Mouse (Mus musculus) embryonic facial prominence, embryonic 11.5 days (tissue): ENCODE measurements around the gene Fbxl16. TPM values are rescaled to one million over a fixed set of nuclear protein-coding genes. Genes with fewer than 3 reads are reported as not detected.
A peak's percentile ranks its signal among the peaks of the same experiment; 100 is the strongest.

Experiments used
- ATAC-seq: fragments of 200-750 bp; cut with Nextera tagmentation; replicated peaks from 2 replicates; pipeline ENCODE4 v1.8.0; 2017; ENCODE audit warnings: low read depth; ENCODE audit not compliant: insufficient number of reproducible peaks, low FRiP score, low TSS enrichment
- DNase-seq: peaks from one replicate; pipeline ENCODE4 v3.0.0-alpha.2; 2015; ENCODE audit warnings: low spot score
- H3K27ac ChIP-seq: fragments of 300-500 bp; sonication (generic); replicated peaks from 2 replicates; pipeline ENCODE4 v1.5.1; 2014; ENCODE audit warnings: mild to moderate bottlenecking, low read depth, low read length, control low read depth
- H3K27me3 ChIP-seq: fragments of 300-500 bp; sonication (generic); 2 replicates; pipeline ENCODE4 v1.6.1; 2014; ENCODE audit warnings: mild to moderate bottlenecking, low read length, moderate library complexity, mixed read lengths; ENCODE audit not compliant: control insufficient read depth, insufficient read depth
- H3K36me3 ChIP-seq: fragments of 300-500 bp; sonication (generic); replicated peaks from 2 replicates; pipeline ENCODE4 v1.6.1; 2014; ENCODE audit warnings: low read depth, mild to moderate bottlenecking, low read length, moderate library complexity, mixed read lengths; ENCODE audit not compliant: control insufficient read depth, insufficient read depth
- H3K4me1 ChIP-seq: fragments of 300-500 bp; sonication (generic); 2 replicates; pipeline ENCODE4 v1.6.1; 2014; ENCODE audit warnings: low read length, mixed read lengths; ENCODE audit not compliant: control insufficient read depth, insufficient read depth
- H3K4me2 ChIP-seq: fragments of 300-500 bp; sonication (generic); 2 replicates; pipeline ENCODE4 v1.6.1; 2014; ENCODE audit warnings: low read depth, mild to moderate bottlenecking, control low read depth, low read length, moderate library complexity
- H3K4me3 ChIP-seq: fragments of 300-500 bp; sonication (generic); 2 replicates; pipeline ENCODE4 v1.5.1; 2014; ENCODE audit warnings: low read depth, low read length, control low read depth
- H3K9ac ChIP-seq: fragments of 300-500 bp; sonication (generic); replicated peaks from 2 replicates; pipeline ENCODE4 v1.6.1; 2014; ENCODE audit warnings: mild to moderate bottlenecking, control low read depth, low read length
- H3K9me3 ChIP-seq: fragments of 300-500 bp; sonication (generic); replicated peaks from 2 replicates; pipeline ENCODE4 v1.6.1; 2016; ENCODE audit warnings: mild to moderate bottlenecking, low read length, inconsistent platforms, mixed read lengths; ENCODE audit not compliant: control insufficient read depth
- WGBS: fragments of 180-500 bp; shearing (Covaris S2); extraction: QIAGEN DNeasy Blood & Tissue Kit; methylation state at CpG from one replicate; pipeline ENCODE4 v1.1.7; 2014; 5-methylcytosine and 5-hydroxymethylcytosine counted together
- polyA plus RNA-seq: library from polyadenylated mRNA; unstranded; fragments of >200 nt; fragmentation: Nextera tagmentation; extraction: Ambion mirVana; gene quantifications from 2 replicates; pipeline ENCODE4 v1.2.1, GENCODE M21; 2014

Gene Fbxl16
- polyA plus RNA-seq, 1 experiment from 2014 or later, result 3.9 TPM

DNA sequence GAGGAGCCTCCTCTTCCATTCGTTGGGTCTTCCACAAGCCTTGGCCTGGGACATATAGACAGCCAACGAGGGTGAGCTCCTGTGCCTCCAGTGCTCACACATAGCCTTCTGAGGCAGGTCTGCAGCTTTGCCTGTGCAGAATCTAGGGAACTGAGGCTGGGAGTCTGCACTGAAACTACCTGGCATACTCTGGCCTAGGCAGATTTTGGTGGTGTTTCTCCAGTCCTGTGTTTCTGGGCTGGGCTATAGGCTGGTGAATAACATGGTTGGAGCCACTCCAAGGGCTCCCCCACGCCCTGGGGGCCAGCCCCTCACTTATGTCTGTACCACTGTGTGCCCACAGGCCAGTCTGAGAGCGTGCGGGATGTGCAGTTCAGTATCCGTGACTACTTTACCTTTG is 16.4 kb downstream of the Fbxl16 start:
- no peaks in the 10 kb centered on the region; the same call in none of the 2 replicates for H3K36me3 ChIP-seq
- H3K27me3 ChIP-seq, result peaks cover under 1% of the 10 kb centered on the region; the same call in 1 of the 2 replicates
- H3K27ac ChIP-seq, result no peak overlapping the region
- DNase-seq, result no peak
- no peak overlapping the region for H3K4me2 ChIP-seq
- H3K9ac ChIP-seq, result no peak overlapping the region
- H3K4me1 ChIP-seq, result peaks cover 13% of the 10 kb centered on the region
- no peaks in the 10 kb centered on the region for H3K9me3 ChIP-seq
- 90% methylated on average over 6 of the region's 6 CpGs for WGBS
- no peak for ATAC-seq
- H3K4me3 ChIP-seq, result no peak overlapping the region

DNA sequence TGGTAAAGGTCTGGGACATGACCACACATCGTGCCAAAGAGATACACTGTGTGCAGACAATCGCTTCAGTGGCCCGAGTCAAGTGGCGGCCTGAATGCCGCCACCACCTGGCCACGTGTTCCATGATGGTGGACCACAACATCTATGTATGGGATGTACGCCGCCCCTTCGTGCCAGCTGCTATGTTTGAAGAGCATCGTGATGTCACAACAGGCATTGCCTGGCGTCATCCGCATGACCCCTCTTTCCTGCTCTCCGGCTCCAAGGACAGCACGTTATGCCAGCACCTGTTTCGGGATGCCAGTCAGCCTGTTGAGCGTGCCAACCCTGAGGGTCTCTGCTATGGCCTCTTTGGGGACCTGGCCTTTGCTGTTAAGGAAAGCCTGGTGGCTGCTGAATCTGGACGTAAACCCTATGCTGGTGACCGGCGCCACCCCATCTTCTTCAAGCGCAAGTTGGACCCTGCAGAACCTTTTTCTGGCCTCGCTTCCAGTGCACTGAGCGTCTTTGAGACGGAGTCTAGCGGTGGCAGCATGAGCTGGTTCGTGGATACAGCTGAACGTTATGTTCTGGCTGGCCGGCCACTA is 17.2 kb downstream of the Fbxl16 start:
- no peak for ATAC-seq
- peaks cover 13% of the 10 kb centered on the region for H3K4me1 ChIP-seq

DNA sequence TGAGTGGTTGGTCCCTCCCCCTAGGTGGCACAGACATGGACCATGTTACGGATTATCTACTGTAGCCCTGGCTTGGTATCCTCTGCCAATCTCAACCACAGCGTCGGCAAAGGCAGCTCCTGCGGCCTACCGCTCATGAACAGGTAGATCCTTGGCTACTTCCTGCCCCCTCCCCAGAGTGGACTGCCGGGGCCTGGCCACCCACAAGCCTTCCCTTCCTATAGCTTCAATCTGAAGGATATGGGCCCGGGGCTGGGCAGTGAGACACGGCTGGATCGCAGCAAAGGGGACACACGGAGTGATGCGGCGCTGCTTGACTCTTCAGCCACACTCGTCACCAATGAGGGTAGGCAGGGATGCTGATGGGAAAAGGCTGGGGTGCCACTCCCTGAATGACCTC is 18.1 kb downstream of the Fbxl16 start:
- Histone ChIP-seq H3K9ac (no peak overlapping the region), H3K4me2 (no peak overlapping the region), H3K36me3 (no peaks in the 10 kb centered on the region; the same call in none of the 2 replicates), H3K4me3 (no peak overlapping the region), H3K27ac (no peak overlapping the region), H3K27me3 (no peaks in the 10 kb centered on the region), H3K9me3 (no peaks in the 10 kb centered on the region), H3K4me1 (peaks cover 18% of the 10 kb centered on the region)
- 95% methylated on average over 13 of the region's 13 CpGs for WGBS
- ATAC-seq (no peak), DNase-seq (no peak)

More for the DNA sequence above, 17.2 kb downstream of the Fbxl16 start:
- no peaks in the 10 kb centered on the region for H3K27me3 ChIP-seq
- WGBS, result 96% methylated on average over 27 of the region's 27 CpGs
- no peak overlapping the region for H3K27ac ChIP-seq
- no peak overlapping the region for H3K9ac ChIP-seq
- H3K9me3 ChIP-seq, result no peaks in the 10 kb centered on the region
- no peak for DNase-seq
- no peaks in the 10 kb centered on the region; the same call in none of the 2 replicates for H3K36me3 ChIP-seq
- no peak overlapping the region for H3K4me3 ChIP-seq
- H3K4me2 ChIP-seq, result no peak overlapping the region

DNA sequence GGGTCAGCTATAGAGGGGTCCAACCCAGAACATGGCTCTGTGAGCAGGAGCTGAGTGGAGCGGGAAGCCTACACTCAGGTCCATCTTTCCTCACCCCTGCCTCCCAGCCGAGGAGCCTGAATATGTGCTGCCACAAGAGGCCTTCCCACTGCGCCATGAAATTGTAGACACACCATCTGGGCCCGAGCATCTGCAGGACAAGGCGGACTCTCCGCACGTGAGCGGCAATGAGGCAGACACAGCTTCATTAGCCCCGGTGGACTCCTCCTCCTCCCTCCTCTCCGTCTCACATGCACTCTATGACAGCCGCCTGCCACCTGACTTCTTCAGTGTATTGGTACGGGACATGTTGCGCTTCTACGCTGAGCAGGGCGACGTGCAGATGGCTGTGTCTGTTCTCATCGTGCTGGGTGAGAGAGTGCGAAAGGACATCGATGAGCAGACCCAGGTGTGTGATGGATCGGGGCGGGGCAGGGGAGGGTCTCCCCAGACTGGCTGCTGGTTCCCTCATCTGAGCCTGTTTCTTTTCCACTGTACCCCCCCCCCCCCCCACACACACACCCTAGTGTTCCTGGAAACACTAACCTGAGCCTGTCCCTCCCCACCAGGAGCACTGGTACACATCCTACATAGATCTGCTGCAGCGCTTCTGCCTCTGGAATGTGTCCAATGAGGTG is 18.8 kb downstream of the Fbxl16 start:
- Histone ChIP-seq H3K9me3 (no peaks in the 10 kb centered on the region), H3K36me3 (no peaks in the 10 kb centered on the region; the same call in none of the 2 replicates), H3K9ac (no peak overlapping the region), H3K4me2 (no peak overlapping the region), H3K4me1 (peaks cover 18% of the 10 kb centered on the region), H3K27me3 (no peaks in the 10 kb centered on the region), H3K4me3 (no peak overlapping the region), H3K27ac (no peak overlapping the region)
- WGBS, result 95% methylated on average over 22 of the region's 22 CpGs
- DNase-seq (no peak), ATAC-seq (no peak)

DNA sequence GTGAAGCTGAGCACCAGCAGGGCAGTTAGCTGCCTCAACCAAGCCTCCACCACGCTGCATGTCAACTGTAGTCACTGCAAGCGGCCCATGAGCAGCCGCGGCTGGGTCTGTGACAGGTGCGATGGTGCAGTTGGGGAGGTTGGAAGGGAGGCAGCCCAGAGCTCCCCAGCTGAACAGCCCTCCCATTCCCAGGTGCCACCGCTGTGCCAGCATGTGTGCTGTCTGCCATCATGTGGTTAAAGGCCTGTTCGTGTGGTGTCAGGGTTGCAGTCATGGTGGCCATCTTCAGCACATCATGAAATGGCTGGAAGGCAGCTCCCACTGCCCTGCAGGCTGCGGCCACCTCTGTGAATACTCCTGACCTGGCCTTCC is 19.3 kb downstream of the Fbxl16 start:
- Histone ChIP-seq H3K4me1 (peaks cover 18% of the 10 kb centered on the region), H3K9me3 (no peaks in the 10 kb centered on the region), H3K4me3 (no peak overlapping the region), H3K4me2 (peak overlapping the region; percentile 42), H3K27ac (no peak overlapping the region), H3K36me3 (no peaks in the 10 kb centered on the region; the same call in none of the 2 replicates), H3K27me3 (no peaks in the 10 kb centered on the region), H3K9ac (peak overlapping the region; percentile 80; the same call in 1 of the 2 replicates)
- no peak for DNase-seq
- WGBS, result 84% methylated on average over 8 of the region's 8 CpGs
- no peak for ATAC-seq

DNA sequence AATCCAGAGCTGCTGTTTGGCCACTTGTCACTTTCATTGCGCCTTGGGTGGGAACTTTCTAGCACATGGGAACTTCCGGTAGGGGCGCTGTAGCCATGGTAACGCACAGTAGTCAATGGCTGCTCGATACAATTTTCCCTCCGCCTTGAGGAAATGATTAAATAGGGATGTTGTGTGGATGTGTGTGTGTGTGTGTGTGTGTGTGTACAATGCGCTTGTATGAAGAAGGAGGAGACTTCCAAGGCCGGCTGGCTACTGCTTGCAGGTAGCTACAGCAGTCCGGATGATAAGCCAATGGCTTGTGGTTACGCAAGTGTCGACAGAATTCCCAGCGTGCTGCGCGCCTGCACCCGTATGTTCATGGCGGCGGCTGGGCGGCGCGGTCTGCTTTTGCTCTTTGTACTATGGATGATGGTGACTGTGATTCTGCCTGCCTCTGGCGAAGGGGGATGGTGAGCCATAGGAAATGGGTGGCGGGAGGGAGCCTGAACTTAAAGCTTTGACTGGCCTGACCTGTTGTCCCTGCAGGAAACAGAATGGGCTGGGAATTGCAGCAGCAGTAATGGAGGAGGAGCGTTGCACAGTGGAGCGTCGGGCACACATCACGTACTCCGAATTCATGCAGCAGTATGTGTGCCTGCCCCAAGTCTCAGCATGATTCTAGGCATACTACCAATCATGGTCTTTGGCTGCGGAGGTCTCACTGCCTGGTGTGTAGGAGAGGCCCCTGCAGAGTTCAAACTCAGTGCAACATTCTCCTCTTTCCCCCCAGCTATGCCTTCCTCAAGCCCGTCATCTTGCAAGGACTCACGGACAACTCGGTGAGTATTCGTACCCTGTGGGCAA is 20.1 kb downstream of the Fbxl16 start, which contains the start of gene Jmjd8:
Gene Jmjd8, plus strand, starts transcription at position 156 of the 846 bp plus-strand sequence.
- ATAC-seq, result peak; percentile 20; the same call in 1 of the 2 replicates
- H3K4me2 ChIP-seq, result peak within 1 kb of the TSS; percentile 42

DNA sequence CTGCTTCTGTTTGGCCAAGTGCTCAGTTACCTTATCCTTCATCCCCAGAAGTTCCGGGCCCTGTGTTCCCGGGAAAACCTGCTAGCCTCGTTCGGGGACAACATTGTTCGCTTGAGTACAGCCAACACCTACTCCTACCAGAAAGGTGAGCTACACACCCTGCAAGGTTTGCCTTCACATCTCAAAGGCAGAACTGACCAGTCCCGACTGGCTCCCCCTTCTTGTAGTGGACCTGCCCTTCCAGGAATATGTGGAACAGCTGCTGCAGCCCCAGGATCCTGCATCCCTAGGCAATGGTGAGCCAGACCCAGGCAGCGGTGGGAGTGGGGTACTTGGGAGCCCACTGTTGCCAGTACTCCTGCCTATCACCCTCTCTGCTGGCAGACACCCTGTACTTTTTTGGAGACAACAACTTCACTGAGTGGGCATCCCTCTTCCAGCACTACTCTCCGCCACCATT is 20.7 kb downstream of the Fbxl16 start:
- Histone ChIP-seq H3K9me3 (no peaks in the 10 kb centered on the region), H3K36me3 (no peaks in the 10 kb centered on the region; the same call in none of the 2 replicates), H3K4me1 (peaks cover 20% of the 10 kb centered on the region), H3K9ac (peak overlapping the region; percentile 80), H3K27me3 (no peaks in the 10 kb centered on the region), H3K4me3 (peak overlapping the region; percentile 53), H3K4me2 (peak overlapping the region; percentile 42), H3K27ac (no peak overlapping the region)
- 39% methylated on average over 8 of the region's 8 CpGs for WGBS
- no peak for ATAC-seq
- DNase-seq, result no peak

More for the DNA sequence above, 20.1 kb downstream of the Fbxl16 start, which contains the start of gene Jmjd8:
- peak within 1 kb of the TSS; percentile 53 for H3K4me3 ChIP-seq
- peak within 1 kb of the TSS; percentile 68 for H3K27ac ChIP-seq
- 1% methylated on average over 32 of the region's 32 CpGs for WGBS
- H3K27me3 ChIP-seq, result no peaks in the 10 kb centered on the region
- no peaks in the 10 kb centered on the region; the same call in none of the 2 replicates for H3K36me3 ChIP-seq
- no peaks in the 10 kb centered on the region for H3K9me3 ChIP-seq
- DNase-seq, result peak; percentile 84
- H3K9ac ChIP-seq, result peak within 1 kb of the TSS; percentile 80
- peaks cover 20% of the 10 kb centered on the region for H3K4me1 ChIP-seq
